Mouse (Mus musculus): Measurements from ENCODE around the gene Erc2. TPM values are rescaled to one million over a fixed set of nuclear protein-coding genes. Genes with fewer than 3 reads are reported as not detected.

Erc2 gene
- polyA plus RNA-seq, 1 experiment from 2014 or later, result 5.7 TPM

- DNase-seq (ENCODE audit: low spot score), result no peak
- Histone ChIP-seq H3K36me3 (ENCODE audit: control insufficient read depth, insufficient read depth, low read length) (no peaks in the 10 kb centered on the region), H3K27ac (replicated peaks; ENCODE audit: low read depth, low read length) (no peak overlapping the region), H3K4me3 (ENCODE audit: low read depth, low read length) (no peak overlapping the region), H3K4me2 (ENCODE audit: low read depth, severe bottlenecking) (no peak overlapping the region), H3K4me1 (ENCODE audit: control insufficient read depth, insufficient read depth, low read length) (no peaks in the 10 kb centered on the region), H3K9ac (ENCODE audit: low read length) (no peak overlapping the region), H3K9me3 (ENCODE audit: control insufficient read depth, low read length) (no peaks in the 10 kb centered on the region), H3K27me3 (ENCODE audit: control insufficient read depth, insufficient read depth, low read length) (no peaks in the 10 kb centered on the region)
- ATAC-seq (ENCODE audit: insufficient number of reproducible peaks, low FRiP score, low TSS enrichment, low read depth), result no peak
- 88% methylated on average over 6 of the region's 6 CpGs for WGBS
These were observed 401.0 kb downstream of the Erc2 start for GRCm38 (mm10) chr14:28023199-28023598.

GRCm38 (mm10) chr14:28030870-28031269 is 408.6 kb downstream of the Erc2 start:
- H3K4me1 ChIP-seq (ENCODE audit: control insufficient read depth, insufficient read depth, low read length), result no peaks in the 10 kb centered on the region
- no peak overlapping the region for H3K4me3 ChIP-seq (ENCODE audit: low read depth, low read length)
- H3K36me3 ChIP-seq (ENCODE audit: control insufficient read depth, insufficient read depth, low read length), result no peaks in the 10 kb centered on the region
- DNase-seq (ENCODE audit: low spot score), result no peak
- H3K27me3 ChIP-seq (ENCODE audit: control insufficient read depth, insufficient read depth, low read length), result no peaks in the 10 kb centered on the region
- H3K9ac ChIP-seq (ENCODE audit: low read length), result no peak overlapping the region
- H3K9me3 ChIP-seq (ENCODE audit: control insufficient read depth, low read length), result no peaks in the 10 kb centered on the region
- ATAC-seq (ENCODE audit: insufficient number of reproducible peaks, low FRiP score, low TSS enrichment, low read depth), result no peak
- H3K4me2 ChIP-seq (ENCODE audit: low read depth, severe bottlenecking), result no peak overlapping the region
- 78% methylated on average over 1 of the region's 1 CpGs for WGBS
- H3K27ac ChIP-seq (replicated peaks; ENCODE audit: low read depth, low read length), result no peak overlapping the region

GRCm38 (mm10) chr14:28035013-28035412 is 412.8 kb downstream of the Erc2 start:
- H3K4me2 ChIP-seq (ENCODE audit: low read depth, severe bottlenecking), result no peak overlapping the region
- no peak for ATAC-seq (ENCODE audit: insufficient number of reproducible peaks, low FRiP score, low TSS enrichment, low read depth)
- WGBS, result 92% methylated on average over 2 of the region's 2 CpGs
- no peaks in the 10 kb centered on the region for H3K9me3 ChIP-seq (ENCODE audit: control insufficient read depth, low read length)
- H3K36me3 ChIP-seq (ENCODE audit: control insufficient read depth, insufficient read depth, low read length), result no peaks in the 10 kb centered on the region
- H3K27ac ChIP-seq (replicated peaks; ENCODE audit: low read depth, low read length), result no peak overlapping the region
- no peak overlapping the region for H3K9ac ChIP-seq (ENCODE audit: low read length)
- H3K4me3 ChIP-seq (ENCODE audit: low read depth, low read length), result no peak overlapping the region
- H3K4me1 ChIP-seq (ENCODE audit: control insufficient read depth, insufficient read depth, low read length), result no peaks in the 10 kb centered on the region
- H3K27me3 ChIP-seq (ENCODE audit: control insufficient read depth, insufficient read depth, low read length), result no peaks in the 10 kb centered on the region
- no peak for DNase-seq (ENCODE audit: low spot score)

- ATAC-seq (ENCODE audit: insufficient number of reproducible peaks, low FRiP score, low TSS enrichment, low read depth), result no peak
- H3K27ac ChIP-seq (replicated peaks; ENCODE audit: low read depth, low read length), result no peak overlapping the region
These were observed 420.9 kb downstream of the Erc2 start for GRCm38 (mm10) chr14:28043095-28043494.

GRCm38 (mm10) chr14:28051646-28052045 is 429.4 kb downstream of the Erc2 start:
- Histone ChIP-seq H3K27ac (replicated peaks; ENCODE audit: low read depth, low read length) (no peak overlapping the region), H3K36me3 (ENCODE audit: control insufficient read depth, insufficient read depth, low read length) (no peaks in the 10 kb centered on the region), H3K27me3 (ENCODE audit: control insufficient read depth, insufficient read depth, low read length) (no peaks in the 10 kb centered on the region), H3K4me3 (ENCODE audit: low read depth, low read length) (no peak overlapping the region), H3K9me3 (ENCODE audit: control insufficient read depth, low read length) (no peaks in the 10 kb centered on the region), H3K4me2 (ENCODE audit: low read depth, severe bottlenecking) (no peak overlapping the region), H3K9ac (ENCODE audit: low read length) (no peak overlapping the region), H3K4me1 (ENCODE audit: control insufficient read depth, insufficient read depth, low read length) (no peaks in the 10 kb centered on the region)
- DNase-seq (ENCODE audit: low spot score) (no peak), ATAC-seq (ENCODE audit: insufficient number of reproducible peaks, low FRiP score, low TSS enrichment, low read depth) (no peak)
- 66% methylated on average over 5 of the region's 5 CpGs for WGBS

More at GRCm38 (mm10) chr14:28043095-28043494, 420.9 kb downstream of the Erc2 start:
- no peak overlapping the region for H3K9ac ChIP-seq (ENCODE audit: low read length)
- DNase-seq (ENCODE audit: low spot score), result peak; percentile 30
- H3K27me3 ChIP-seq (ENCODE audit: control insufficient read depth, insufficient read depth, low read length), result no peaks in the 10 kb centered on the region
- H3K4me2 ChIP-seq (ENCODE audit: low read depth, severe bottlenecking), result no peak overlapping the region
- WGBS, result 37% methylated on average over 4 of the region's 4 CpGs
- no peaks in the 10 kb centered on the region for H3K9me3 ChIP-seq (ENCODE audit: control insufficient read depth, low read length)
- H3K36me3 ChIP-seq (ENCODE audit: control insufficient read depth, insufficient read depth, low read length), result no peaks in the 10 kb centered on the region
- no peaks in the 10 kb centered on the region for H3K4me1 ChIP-seq (ENCODE audit: control insufficient read depth, insufficient read depth, low read length)
- no peak overlapping the region for H3K4me3 ChIP-seq (ENCODE audit: low read depth, low read length)

- no peaks in the 10 kb centered on the region for H3K9me3 ChIP-seq (ENCODE audit: control insufficient read depth, low read length)
- no peak overlapping the region for H3K4me3 ChIP-seq (ENCODE audit: low read depth, low read length)
- no peaks in the 10 kb centered on the region for H3K36me3 ChIP-seq (ENCODE audit: control insufficient read depth, insufficient read depth, low read length)
- ATAC-seq (ENCODE audit: insufficient number of reproducible peaks, low FRiP score, low TSS enrichment, low read depth) (no peak), DNase-seq (ENCODE audit: low spot score) (no peak)
- 59% methylated on average over 11 of the region's 11 CpGs for WGBS
- H3K27ac ChIP-seq (replicated peaks; ENCODE audit: low read depth, low read length), result no peak overlapping the region
- H3K27me3 ChIP-seq (ENCODE audit: control insufficient read depth, insufficient read depth, low read length), result 0 out of 2 replicates have a peak, but pooled peaks cover 2% of the 10 kb centered on the region
- no peak overlapping the region for H3K9ac ChIP-seq (ENCODE audit: low read length)
- H3K4me1 ChIP-seq (ENCODE audit: control insufficient read depth, insufficient read depth, low read length), result no peaks in the 10 kb centered on the region; the same call in 1 of the 2 replicates
- H3K4me2 ChIP-seq (ENCODE audit: low read depth, severe bottlenecking), result no peak overlapping the region
These were observed 435.1 kb downstream of the Erc2 start for GRCm38 (mm10) chr14:28057159-28057884.

- ATAC-seq (ENCODE audit: insufficient number of reproducible peaks, low FRiP score, low TSS enrichment, low read depth) (no peak), DNase-seq (ENCODE audit: low spot score) (peak; percentile 38)
- H3K36me3 ChIP-seq (ENCODE audit: control insufficient read depth, insufficient read depth, low read length), result no peaks in the 10 kb centered on the region
- H3K9ac ChIP-seq (ENCODE audit: low read length), result no peak overlapping the region
- H3K4me1 ChIP-seq (ENCODE audit: control insufficient read depth, insufficient read depth, low read length), result no peaks in the 10 kb centered on the region; the same call in 1 of the 2 replicates
- H3K4me3 ChIP-seq (ENCODE audit: low read depth, low read length), result no peak overlapping the region
- 21% methylated on average over 18 of the region's 18 CpGs for WGBS
- no peak overlapping the region for H3K27ac ChIP-seq (replicated peaks; ENCODE audit: low read depth, low read length)
- H3K4me2 ChIP-seq (ENCODE audit: low read depth, severe bottlenecking), result no peak overlapping the region
- H3K27me3 ChIP-seq (ENCODE audit: control insufficient read depth, insufficient read depth, low read length), result 0 out of 2 replicates have a peak, but pooled peaks cover 2% of the 10 kb centered on the region
- no peaks in the 10 kb centered on the region for H3K9me3 ChIP-seq (ENCODE audit: control insufficient read depth, low read length)
These were observed 435.9 kb downstream of the Erc2 start for GRCm38 (mm10) chr14:28057885-28058860.

GRCm38 (mm10) chr14:28060891-28061290 is 438.7 kb downstream of the Erc2 start:
- H3K4me3 ChIP-seq (ENCODE audit: low read depth, low read length), result no peak overlapping the region
- H3K9me3 ChIP-seq (ENCODE audit: control insufficient read depth, low read length), result no peaks in the 10 kb centered on the region
- ATAC-seq (ENCODE audit: insufficient number of reproducible peaks, low FRiP score, low TSS enrichment, low read depth) (no peak), DNase-seq (ENCODE audit: low spot score) (no peak)
- no peaks in the 10 kb centered on the region; the same call in 1 of the 2 replicates for H3K4me1 ChIP-seq (ENCODE audit: control insufficient read depth, insufficient read depth, low read length)
- no peak overlapping the region for H3K9ac ChIP-seq (ENCODE audit: low read length)
- H3K27ac ChIP-seq (replicated peaks; ENCODE audit: low read depth, low read length), result no peak overlapping the region
- H3K27me3 ChIP-seq (ENCODE audit: control insufficient read depth, insufficient read depth, low read length), result 0 out of 2 replicates have a peak, but pooled peaks cover 2% of the 10 kb centered on the region
- H3K4me2 ChIP-seq (ENCODE audit: low read depth, severe bottlenecking), result no peak overlapping the region
- 83% methylated on average over 4 of the region's 4 CpGs for WGBS
- no peaks in the 10 kb centered on the region for H3K36me3 ChIP-seq (ENCODE audit: control insufficient read depth, insufficient read depth, low read length)
